Mouse (Mus musculus): ENCODE measurements at regions not wholly inside any gene's neighbourhood (a gene's known extent, or its start where the extent isn't known, plus 50 kb on each side); places are given as distances from the start of the nearest gene placed in this dataset.

DNA sequence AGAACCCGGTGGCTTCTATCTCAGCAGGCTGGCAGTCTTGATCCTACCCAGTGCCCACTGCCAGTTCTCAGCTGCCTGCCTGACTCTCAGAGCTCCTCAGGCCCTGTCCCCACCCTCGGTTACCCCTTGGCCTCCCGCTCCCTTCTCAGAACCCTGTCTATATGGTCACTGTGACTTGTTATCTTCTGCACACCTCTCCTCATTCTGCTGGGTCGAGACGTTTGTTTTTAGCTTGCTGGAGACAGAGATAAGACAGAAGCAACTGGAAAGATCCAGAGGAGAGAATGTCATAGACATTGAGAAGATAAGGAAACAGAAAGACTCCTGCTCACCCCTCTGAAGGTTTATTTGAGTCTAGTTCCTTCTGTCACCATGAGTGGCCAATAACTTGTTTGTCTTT, 53.8 kb upstream of the Phc1 start:
- DNase-seq (ENCODE audit: low read depth): no peak
- TF ChIP-seq POLR2A (IDR thresholded peaks at IDR 0.05; ENCODE audit: borderline replicate concordance, extremely low read depth, insufficient read depth, insufficient read length, poor library complexity, severe bottlenecking): no peak
- no peak for TF ChIP-seq CTCF (IDR thresholded peaks at IDR 0.05; ENCODE audit: borderline replicate concordance, extremely low read depth, insufficient read depth, insufficient read length)

DNA sequence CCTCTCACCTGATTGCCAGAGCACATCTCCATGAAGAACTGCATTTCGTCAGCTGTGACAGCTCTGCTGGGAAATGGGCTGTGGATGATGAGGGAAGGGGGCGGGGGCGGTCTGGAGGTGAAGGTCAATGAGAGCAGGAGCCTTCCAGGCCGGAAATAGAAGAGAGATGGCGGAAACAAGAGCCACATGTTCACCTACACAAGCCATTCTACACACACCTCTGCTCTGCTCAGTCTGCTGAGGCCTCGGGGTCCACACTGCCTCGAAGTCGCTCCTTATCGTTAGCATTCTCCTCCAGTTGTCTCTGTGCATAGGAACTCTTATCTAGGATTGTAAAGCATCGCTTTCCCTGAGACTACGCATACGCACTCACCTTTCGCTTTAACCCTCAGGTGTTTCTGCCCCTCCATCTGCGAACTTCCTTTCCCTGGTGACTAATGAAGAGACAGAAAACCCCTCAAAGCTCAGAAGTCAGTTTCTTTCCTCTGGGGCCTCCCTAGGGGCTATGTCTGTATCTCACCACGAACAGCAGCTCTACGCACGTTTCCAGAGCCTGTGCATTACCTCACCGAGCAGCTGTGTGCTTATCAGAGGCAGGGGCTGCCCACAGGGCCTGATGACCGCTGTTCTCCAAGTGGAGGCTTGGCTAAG, 53.0 kb upstream of the Phc1 start:
- DNase-seq (ENCODE audit: low read depth): no peak
- TF ChIP-seq POLR2A (IDR thresholded peaks at IDR 0.05; ENCODE audit: borderline replicate concordance, extremely low read depth, insufficient read depth, insufficient read length, poor library complexity, severe bottlenecking) (no peak), CTCF (IDR thresholded peaks at IDR 0.05; ENCODE audit: borderline replicate concordance, extremely low read depth, insufficient read depth, insufficient read length) (no peak)

DNA sequence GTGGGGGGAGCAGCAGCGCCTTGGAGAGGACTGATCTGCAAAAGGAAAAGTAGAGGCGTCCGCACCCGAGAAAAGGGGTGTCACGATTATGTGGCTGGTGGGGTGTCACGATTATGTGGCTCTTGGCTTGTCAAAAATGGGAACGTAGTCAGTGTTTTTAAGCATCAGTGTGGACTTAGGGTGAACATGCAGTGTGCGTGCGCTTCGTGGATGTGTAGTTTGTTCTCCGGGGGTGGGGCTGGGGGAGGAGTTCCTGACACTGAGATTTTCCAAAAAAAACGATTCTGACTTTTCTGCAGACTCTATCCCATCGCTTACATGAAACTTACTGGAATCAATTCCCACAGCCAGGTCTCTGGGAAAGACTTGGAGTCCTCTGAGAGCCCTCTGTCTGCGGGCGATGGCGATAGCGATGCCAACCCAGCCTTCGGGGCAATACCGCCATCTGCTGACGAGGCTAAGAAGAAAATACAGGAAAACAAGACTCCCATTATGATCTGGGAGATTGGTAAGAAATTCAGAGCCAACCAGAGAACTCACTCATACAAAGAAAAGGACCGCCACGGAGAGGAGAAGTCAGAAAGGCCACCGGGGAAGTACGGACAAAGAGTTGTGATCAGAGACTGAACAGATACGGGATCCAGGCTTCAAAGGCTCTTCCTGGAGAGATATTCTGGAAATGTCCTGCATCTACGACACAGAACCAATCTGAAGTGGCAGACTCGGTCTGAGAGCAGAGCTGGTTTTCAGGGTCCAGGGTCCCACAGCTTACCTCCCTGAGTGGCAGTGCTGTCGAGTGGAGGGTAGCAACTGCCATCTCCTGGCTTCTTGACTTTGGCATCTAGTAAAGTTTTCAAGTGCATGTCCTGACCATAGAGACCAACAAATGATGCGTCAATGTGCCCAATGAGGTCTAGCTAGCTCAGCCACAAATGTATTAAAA, 51.6 kb upstream of the Phc1 start:
- TF ChIP-seq CTCF (IDR thresholded peaks at IDR 0.05; ENCODE audit: borderline replicate concordance, extremely low read depth, insufficient read depth, insufficient read length) (peak; percentile 92), POLR2A (IDR thresholded peaks at IDR 0.05; ENCODE audit: borderline replicate concordance, extremely low read depth, insufficient read depth, insufficient read length, poor library complexity, severe bottlenecking) (no peak)
- peak; percentile 92 for DNase-seq (ENCODE audit: low read depth)

DNA sequence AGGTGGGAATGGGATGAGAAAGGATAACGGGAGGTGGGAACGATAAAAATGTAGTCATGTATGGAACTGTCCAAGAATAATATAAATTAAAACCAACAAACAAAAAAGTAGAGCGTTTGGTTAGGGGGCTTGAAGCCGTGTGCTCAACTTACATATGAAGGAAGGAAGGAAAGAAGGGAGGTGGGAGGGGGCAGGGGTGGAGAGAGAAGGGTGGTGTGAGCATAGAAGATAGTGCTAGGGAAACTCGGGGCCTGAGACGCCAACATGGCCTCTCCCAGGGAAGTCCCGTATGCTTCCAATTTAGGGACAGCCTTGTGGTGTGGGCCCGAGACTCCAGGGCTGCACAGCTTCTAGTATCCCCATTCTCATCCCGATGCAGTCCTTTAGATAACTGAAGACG, 50.8 kb upstream of the Phc1 start:
- no peak for DNase-seq (ENCODE audit: low read depth)
- no peak for TF ChIP-seq POLR2A (IDR thresholded peaks at IDR 0.05; ENCODE audit: borderline replicate concordance, extremely low read depth, insufficient read depth, insufficient read length, poor library complexity, severe bottlenecking)
- no peak for TF ChIP-seq CTCF (IDR thresholded peaks at IDR 0.05; ENCODE audit: borderline replicate concordance, extremely low read depth, insufficient read depth, insufficient read length)

DNA sequence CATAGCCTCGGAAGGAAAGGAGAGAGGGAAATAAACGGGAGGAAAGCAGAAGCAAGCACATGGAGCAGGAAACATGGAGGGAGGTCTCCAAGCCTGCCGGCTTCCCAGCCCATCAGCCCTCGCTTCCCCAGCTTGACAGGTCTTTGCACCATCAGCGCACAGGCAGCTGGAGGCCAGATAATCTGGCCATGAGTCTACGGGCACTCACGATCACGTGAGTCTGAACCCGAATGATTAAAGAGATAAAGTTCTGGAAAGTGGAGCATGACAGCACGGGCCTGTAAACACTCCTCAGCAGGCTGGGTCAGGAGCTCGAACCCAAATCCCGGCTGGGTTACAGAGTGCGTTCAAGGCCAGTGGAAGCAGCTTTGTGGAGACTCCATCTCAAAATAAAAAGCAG, 50.4 kb upstream of the Phc1 start:
- TF ChIP-seq CTCF (IDR thresholded peaks at IDR 0.05; ENCODE audit: borderline replicate concordance, extremely low read depth, insufficient read depth, insufficient read length) (no peak), POLR2A (IDR thresholded peaks at IDR 0.05; ENCODE audit: borderline replicate concordance, extremely low read depth, insufficient read depth, insufficient read length, poor library complexity, severe bottlenecking) (no peak)
- no peak for DNase-seq (ENCODE audit: low read depth)

Measured in brain, embryonic 14.5 days (tissue).